Mouse (Mus musculus): ENCODE results near the gene E130208F15Rik.

- TF ChIP-seq CTCF (IDR thresholded peaks at IDR 0.05; ENCODE audit: insufficient read depth, low read depth, low read length), result no peak
- no peak for TF ChIP-seq POLR2A (IDR thresholded peaks at IDR 0.05; ENCODE audit: insufficient read depth, low read depth, low read length)
Measured at GRCm38 (mm10) chr7:30325364-30325763, 3.8 kb downstream of the E130208F15Rik start.

All from olfactory bulb, adult 2 months (tissue).